Mouse (Mus musculus) erythroblast, embryonic 14.5 days (primary cell): ENCODE measurements around the gene St3gal4. TPM values are rescaled to one million over a fixed set of nuclear protein-coding genes. Genes with fewer than 3 reads are reported as not detected.

Experiments
- H3K27me3 ChIP-seq: 2 replicates; pipeline ENCODE4 v1.6.1; 2012; ENCODE audit warnings: inconsistent platforms; ENCODE audit not compliant: control insufficient read depth
- H3K36me3 ChIP-seq: 2 replicates; pipeline ENCODE4 v1.6.1; 2012; ENCODE audit warnings: mild to moderate bottlenecking, inconsistent platforms; ENCODE audit not compliant: control insufficient read depth
- H3K4me1 ChIP-seq: 2 replicates; pipeline ENCODE4 v1.6.1; 2012; ENCODE audit warnings: inconsistent platforms; ENCODE audit not compliant: control insufficient read depth
- H3K4me3 ChIP-seq: replicated peaks from 2 replicates; pipeline ENCODE3; 2012; ENCODE audit warnings: moderate library complexity, mild to moderate bottlenecking, inconsistent platforms
- H3K9me3 ChIP-seq: 2 replicates; pipeline ENCODE4 v1.6.1; 2012; ENCODE audit warnings: low read length, inconsistent platforms, mixed read lengths; ENCODE audit not compliant: control insufficient read depth
- GATA1 ChIP-seq: IDR thresholded peaks from 2 replicates; pipeline ENCODE4 v1.6.1; 2012; ENCODE audit warnings: low read length, inconsistent platforms, mixed read lengths
- TAL1 ChIP-seq: IDR thresholded peaks from 3 replicates; pipeline ENCODE4 v1.6.1; 2012; ENCODE audit warnings: low read length, inconsistent platforms, mixed read lengths
- polyA plus RNA-seq: library from polyadenylated mRNA; stranded (reverse); fragments of >175 nt; gene quantifications from 2 replicates; pipeline ENCODE4 v1.2.3, GENCODE M21; 2012

Gene St3gal4
- polyA plus RNA-seq, 1 experiment = 3.7 TPM

DNA sequence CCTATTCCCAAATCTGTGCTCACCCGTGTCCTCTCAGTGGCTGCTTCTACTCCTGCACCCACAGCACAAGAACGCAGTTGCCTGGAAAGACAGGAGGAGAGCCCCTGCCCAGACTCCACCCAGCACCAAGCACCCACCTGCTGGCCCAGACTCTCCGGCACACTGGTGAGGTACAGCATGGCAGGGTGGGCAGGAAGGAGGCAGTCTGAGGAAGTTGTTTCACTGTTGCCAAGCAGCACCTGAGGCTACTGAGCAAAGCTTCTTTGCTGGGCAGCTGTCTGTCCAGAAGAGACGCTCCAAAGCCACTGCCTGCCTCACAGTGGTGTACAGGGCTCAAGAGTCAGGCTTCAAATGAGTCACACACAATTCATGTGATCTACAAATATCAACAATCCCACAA is 20.3 kb downstream of the St3gal4 start:
- peaks cover 84% of the 10 kb centered on the region for H3K36me3 ChIP-seq
- no peaks in the 10 kb centered on the region for H3K9me3 ChIP-seq
- no peaks in the 10 kb centered on the region for H3K27me3 ChIP-seq
- TF ChIP-seq GATA1 (no peak), TAL1 (no peak)
- H3K4me3 ChIP-seq = no peak overlapping the region
- H3K4me1 ChIP-seq = peaks cover 80% of the 10 kb centered on the region

DNA sequence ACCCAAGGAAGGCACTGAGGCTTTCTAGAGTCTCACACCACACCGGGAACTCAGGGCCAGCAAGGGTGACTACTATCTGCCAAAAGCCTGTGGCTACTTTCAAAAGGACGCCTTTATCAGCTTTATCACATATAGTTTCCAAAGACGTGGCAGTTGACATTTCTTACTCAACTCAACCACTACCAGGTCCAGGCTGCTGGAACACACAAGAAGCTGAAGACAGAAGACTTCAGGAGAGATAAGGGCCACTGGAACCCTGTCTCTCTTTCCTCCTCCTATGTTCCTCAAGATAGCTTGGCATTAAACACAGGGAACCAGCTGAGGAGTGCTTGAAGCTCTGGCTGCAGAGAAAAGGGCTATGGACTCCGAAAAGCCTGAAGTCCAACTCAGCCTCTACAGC is 21.2 kb downstream of the St3gal4 start:
- Histone ChIP-seq H3K9me3 (no peaks in the 10 kb centered on the region), H3K36me3 (peaks cover 77% of the 10 kb centered on the region), H3K4me3 (no peak overlapping the region), H3K4me1 (peaks cover 77% of the 10 kb centered on the region), H3K27me3 (no peaks in the 10 kb centered on the region)
- no peak for TF ChIP-seq TAL1
- TF ChIP-seq GATA1 = no peak

DNA sequence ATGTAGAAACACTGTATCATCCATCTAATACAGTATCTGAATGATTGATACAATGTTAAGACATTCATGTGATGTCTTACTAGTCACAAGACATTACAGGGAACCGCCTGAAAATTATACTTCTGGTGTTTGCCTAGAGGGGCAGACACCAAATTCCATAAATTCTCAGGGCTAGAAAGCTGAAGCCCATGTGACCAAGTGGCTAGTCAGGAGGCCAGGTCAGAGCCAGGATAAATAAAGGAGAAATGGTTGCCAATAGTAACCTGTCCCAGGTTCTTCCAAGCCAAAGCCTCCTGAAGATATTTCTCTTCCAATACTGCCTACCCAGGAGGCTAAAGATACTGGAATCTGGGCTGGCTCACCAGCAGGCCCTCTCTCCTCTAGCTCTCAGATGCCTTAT is 23.3 kb downstream of the St3gal4 start:
- H3K36me3 ChIP-seq = peaks cover 58% of the 10 kb centered on the region

DNA sequence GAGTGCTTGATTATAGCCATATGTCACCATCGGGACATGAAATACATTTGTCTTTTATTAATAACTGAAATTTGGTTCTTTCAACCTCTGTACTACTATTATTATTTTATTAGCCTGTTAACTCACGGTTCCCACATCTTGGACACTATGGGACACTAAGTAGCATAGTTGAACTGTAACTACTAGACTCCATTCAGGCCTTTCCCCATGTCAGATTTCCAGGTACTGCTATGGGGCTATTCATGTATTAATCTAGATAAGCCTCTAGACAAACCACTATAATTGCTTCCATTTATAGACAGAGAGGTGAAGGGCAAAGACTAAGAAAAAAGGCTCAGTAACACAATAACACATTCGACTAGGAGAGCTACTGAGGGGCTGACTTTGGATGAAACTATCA is 25.7 kb downstream of the St3gal4 start:
- peaks cover 39% of the 10 kb centered on the region for H3K36me3 ChIP-seq
- no peaks in the 10 kb centered on the region for H3K27me3 ChIP-seq
- no peaks in the 10 kb centered on the region for H3K9me3 ChIP-seq
- H3K4me3 ChIP-seq = no peak overlapping the region
- H3K4me1 ChIP-seq = peaks cover 46% of the 10 kb centered on the region
- no peak for TF ChIP-seq TAL1
- TF ChIP-seq GATA1 = no peak

More for the DNA sequence above, 23.3 kb downstream of the St3gal4 start:
- no peaks in the 10 kb centered on the region for H3K27me3 ChIP-seq
- peaks cover 67% of the 10 kb centered on the region for H3K4me1 ChIP-seq
- no peak overlapping the region for H3K4me3 ChIP-seq
- TF ChIP-seq TAL1 = no peak
- no peak for TF ChIP-seq GATA1
- no peaks in the 10 kb centered on the region for H3K9me3 ChIP-seq

DNA sequence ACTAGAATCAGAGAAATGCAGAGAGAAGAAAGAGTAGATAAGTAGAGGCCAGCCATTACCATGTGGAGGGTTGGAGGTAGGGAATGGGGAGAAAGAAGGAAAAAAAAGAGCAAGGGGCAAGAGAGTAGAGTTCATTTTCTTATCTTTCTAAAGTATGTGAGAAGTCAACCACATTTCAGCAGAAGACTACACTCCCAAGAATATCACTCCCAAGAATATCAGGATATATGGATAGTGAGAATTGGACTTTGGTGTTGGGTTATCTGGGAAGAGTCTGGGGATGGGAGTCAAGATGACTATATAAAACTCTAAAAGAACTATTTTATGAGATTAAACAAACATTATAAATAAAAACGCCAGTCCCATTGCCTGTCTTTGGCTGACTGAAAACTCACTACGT is 26.2 kb downstream of the St3gal4 start:
- Histone ChIP-seq H3K4me1 (peaks cover 41% of the 10 kb centered on the region), H3K4me3 (no peak overlapping the region), H3K9me3 (no peaks in the 10 kb centered on the region), H3K27me3 (no peaks in the 10 kb centered on the region), H3K36me3 (peaks cover 37% of the 10 kb centered on the region)
- TF ChIP-seq GATA1 (no peak), TAL1 (no peak)

DNA sequence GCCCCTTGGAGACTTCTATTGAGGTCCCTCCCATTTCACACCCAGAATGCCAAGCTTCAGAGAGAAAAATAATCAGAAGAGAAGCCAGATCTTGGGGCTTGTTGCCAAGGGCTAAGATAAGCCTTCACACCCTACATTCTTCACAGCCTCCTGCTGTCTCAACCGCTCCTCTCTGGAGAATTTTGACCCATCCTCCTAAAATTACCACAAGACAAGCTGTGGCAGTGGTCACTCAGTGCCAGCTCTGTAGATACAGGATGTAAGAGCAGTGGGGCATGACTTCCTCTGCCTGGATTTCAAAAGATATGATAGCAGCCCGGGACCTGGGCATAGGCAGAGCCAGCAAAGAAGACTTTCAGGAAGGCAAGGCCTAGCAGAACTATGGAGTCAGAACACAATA is 57.6 kb downstream of the St3gal4 start:
- H3K9me3 ChIP-seq = no peaks in the 10 kb centered on the region
- H3K36me3 ChIP-seq = peaks cover 28% of the 10 kb centered on the region
- no peaks in the 10 kb centered on the region for H3K27me3 ChIP-seq
- TF ChIP-seq GATA1 (no peak), TAL1 (no peak)
- peaks cover 39% of the 10 kb centered on the region for H3K4me1 ChIP-seq
- no peak overlapping the region for H3K4me3 ChIP-seq

DNA sequence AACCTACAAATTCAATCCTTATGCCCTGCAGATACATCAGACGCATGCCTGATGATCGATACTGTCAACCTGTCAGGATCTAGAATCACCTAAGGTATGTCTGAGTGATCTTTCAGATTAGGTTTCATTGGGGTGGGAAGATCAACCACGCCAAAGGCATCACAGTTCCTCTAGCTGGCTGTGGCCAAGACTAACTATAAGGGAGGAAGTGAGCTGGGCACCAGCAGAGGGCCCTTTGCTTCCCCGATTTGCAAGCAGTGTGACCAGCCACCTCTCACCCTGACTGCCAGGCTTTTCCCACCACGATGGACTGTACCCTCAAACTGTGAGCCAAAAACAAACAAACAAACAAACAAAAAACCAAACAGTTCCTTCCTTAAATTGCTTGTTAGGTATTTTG is 59.2 kb downstream of the St3gal4 start:
- Histone ChIP-seq H3K4me1 (peaks cover 41% of the 10 kb centered on the region), H3K27me3 (no peaks in the 10 kb centered on the region), H3K4me3 (no peak overlapping the region), H3K9me3 (no peaks in the 10 kb centered on the region), H3K36me3 (peaks cover 44% of the 10 kb centered on the region)
- TF ChIP-seq GATA1 (no peak), TAL1 (no peak)

DNA sequence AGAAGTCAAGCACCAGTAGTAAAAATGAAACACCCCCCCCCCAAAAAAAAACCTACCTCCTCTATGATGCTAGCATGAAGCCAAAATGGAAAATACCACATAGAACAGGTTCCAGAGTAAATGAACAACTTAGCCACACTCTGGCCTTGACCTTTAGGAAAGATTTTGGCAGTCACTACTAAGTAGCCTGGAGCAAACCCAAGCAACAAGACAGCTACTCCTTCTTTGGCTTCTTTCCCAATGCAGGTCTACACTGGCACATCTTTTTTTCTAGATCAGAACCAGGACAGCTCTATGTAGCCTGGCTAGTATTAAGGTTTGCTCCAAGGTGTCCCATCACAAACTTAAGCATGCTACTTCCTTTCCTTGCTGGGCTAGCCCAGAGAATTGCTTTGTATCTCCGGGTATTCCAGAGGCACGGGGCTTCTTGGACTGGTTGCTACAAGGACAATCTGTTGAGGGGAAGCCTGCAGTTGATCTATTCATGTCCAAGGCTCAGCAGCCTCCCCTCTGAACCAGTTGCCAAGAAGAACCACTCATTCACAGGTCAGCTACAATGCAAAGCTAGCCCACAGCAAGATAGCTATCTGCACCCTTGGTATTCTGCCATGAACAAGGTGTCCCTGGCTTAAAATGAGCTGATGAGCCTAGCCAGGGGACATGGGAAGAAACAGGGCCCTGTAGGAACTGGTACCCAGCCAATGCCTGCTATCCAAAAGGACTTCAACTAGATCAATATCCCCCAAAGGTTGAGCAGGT is 60.3 kb downstream of the St3gal4 start:
- H3K27me3 ChIP-seq = no peaks in the 10 kb centered on the region
- no peak overlapping the region for H3K4me3 ChIP-seq
- H3K36me3 ChIP-seq = peaks cover 55% of the 10 kb centered on the region
- peaks cover 40% of the 10 kb centered on the region for H3K4me1 ChIP-seq
- H3K9me3 ChIP-seq = no peaks in the 10 kb centered on the region
- no peak for TF ChIP-seq TAL1
- TF ChIP-seq GATA1 = no peak

DNA sequence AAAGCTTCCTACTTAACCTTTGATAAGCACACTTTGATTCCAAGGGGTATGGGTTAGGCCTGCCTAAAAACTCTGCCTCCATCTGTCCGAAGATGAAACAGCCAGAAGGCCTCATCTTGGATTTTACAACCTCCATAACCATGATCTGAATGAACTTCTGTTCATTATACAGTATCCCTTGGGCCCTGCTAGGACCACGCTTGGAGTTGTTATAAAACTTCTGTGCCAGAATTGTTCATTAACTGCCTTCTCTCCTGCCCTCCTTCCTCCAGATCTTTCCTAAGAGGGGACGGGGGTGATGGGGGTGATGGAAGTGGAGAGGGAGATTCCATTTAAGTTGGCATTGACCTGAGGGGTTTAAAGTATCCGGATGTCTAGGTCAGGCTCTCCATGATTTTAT is 60.9 kb downstream of the St3gal4 start:
- no peaks in the 10 kb centered on the region for H3K9me3 ChIP-seq
- H3K4me3 ChIP-seq = no peak overlapping the region
- no peaks in the 10 kb centered on the region for H3K27me3 ChIP-seq
- peaks cover 38% of the 10 kb centered on the region for H3K4me1 ChIP-seq
- TF ChIP-seq GATA1 (no peak), TAL1 (no peak)
- peaks cover 58% of the 10 kb centered on the region for H3K36me3 ChIP-seq

DNA sequence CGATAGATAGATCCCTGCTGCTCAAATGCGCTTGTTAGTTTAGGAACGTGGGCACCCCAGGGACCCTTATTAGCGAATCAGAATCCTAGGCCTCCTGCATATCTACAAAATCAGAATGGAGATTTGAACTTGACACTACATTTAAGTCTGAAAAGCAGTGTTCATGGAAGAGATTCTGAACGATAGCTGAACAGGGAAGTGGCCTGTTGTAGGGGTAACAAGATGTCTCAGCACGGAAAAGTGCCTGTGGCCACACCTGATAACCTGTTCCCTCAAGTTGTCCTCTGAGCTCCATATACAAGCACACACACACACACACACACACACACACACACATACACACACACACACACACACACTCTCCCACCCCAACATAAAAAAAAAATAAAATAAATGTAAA is 61.4 kb downstream of the St3gal4 start:
- Histone ChIP-seq H3K4me3 (no peak overlapping the region), H3K27me3 (no peaks in the 10 kb centered on the region), H3K9me3 (no peaks in the 10 kb centered on the region), H3K4me1 (peaks cover 36% of the 10 kb centered on the region), H3K36me3 (peaks cover 61% of the 10 kb centered on the region)
- no peak for TF ChIP-seq GATA1
- no peak for TF ChIP-seq TAL1
